Mouse (Mus musculus): ENCODE results near the gene St8sia1. TPM values are rescaled to one million over a fixed set of nuclear protein-coding genes. Genes with fewer than 3 reads are reported as not detected.

The St8sia1 gene
- total RNA-seq, 2 experiments from 2014 or later = 28.4 to 28.6 TPM

DNA sequence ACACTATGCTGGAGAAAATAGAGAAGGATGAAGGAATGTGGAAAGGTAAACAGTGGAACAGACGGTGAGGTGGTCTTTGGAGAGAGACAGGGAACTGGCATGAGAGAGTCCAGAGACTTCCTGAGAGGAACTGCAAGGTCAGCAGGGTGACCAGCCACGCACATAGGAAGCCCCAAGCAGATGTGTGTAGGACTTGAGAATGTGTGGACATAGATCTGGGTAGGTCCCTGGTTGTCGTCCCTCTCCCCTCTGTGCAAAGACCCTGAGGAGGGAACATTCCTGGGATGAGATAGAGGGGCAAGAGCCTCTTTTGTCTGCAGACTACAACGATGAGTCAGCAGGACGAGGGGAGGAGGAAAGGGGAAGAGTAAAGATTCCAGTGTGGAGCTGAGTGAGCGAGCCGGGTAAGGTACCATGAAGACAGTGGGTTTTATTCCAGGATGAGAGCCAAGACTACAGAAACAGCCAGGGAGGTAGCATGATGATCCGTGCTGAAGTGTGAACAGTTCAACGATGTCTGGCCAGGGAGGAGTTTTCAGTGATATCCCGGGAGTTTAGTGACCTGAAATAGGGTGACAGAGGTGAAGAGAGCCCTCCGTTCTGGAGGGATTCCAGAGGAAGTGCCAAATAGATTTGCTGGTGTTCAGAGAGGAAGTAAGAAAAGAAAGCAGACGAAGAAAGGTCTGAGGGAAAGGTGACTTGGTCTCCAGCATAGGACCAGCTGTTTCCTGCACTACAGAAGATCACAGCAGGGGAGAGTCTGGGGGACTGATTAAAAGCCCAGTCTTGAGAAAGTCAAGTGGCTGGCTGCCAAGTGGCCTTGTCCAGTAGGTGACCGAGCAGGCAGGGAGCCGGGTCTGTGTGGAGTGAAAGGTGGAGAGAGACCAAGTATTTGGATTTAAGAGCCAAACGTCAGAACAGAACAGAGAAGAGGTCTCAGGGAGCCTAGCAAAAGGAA is 85.2 kb downstream of the St8sia1 start:
- intact Hi-C loops (cut with DNase I) = no loop called here
- peak in 1 of 2 experiments; percentile 12 for DNase-seq (ENCODE audit: low spot score in 2 of 2)

DNA sequence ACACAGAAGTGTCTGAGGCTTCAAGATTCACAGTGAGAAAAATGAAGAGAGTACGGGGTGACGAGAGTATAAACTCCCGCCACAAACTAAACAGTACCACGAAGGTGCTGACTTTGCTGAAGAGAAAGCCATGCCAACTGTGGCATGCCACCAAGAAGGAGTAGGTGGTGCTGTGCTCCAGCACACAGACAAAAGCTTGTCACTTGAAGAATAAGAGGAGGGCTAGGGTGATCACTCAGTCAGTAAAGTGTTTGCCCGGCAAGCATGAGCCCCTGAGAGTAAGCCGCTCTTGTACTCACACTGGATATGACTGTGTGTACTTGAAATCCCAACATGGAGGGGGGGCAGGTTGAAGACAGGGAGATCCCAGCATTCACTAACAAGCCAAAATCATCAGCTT is 87.0 kb downstream of the St8sia1 start:
- intact Hi-C loops (cut with DNase I) = no loop called here
- no peak for DNase-seq (ENCODE audit: low spot score in 2 of 2)

DNA sequence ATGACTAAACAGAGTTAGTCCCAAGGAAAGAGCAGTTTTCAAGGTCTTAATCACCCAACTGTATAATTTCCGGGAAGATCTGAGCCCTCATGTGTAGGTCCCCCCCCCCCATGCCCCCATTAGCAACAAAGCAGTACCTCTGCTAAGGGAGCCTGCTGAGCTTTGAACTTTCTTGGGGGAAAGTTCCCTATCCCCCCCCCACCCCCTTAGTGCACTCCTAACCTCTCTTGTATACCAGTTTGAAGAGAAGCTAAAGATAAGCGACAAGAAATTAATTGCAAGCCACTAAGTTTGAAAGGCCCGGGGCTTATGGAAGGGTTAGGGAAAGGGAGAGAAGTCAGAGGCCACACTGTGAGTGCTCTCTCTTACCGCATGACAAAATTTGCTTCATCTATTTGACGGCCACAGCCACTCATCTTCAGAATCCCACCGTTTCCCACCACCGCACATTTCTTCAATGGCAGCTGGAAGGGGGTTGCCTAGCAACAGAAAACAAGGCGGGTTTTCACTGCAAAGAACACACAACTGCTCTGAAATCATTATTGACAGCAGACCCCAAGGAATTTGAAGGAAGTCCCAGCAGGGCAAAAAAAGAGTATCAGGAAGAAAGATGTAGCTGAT is 87.9 kb downstream of the St8sia1 start:
- intact Hi-C loops (cut with DNase I) = no loop called here
- DNase-seq (ENCODE audit: low spot score in 2 of 2) = no peak

DNA sequence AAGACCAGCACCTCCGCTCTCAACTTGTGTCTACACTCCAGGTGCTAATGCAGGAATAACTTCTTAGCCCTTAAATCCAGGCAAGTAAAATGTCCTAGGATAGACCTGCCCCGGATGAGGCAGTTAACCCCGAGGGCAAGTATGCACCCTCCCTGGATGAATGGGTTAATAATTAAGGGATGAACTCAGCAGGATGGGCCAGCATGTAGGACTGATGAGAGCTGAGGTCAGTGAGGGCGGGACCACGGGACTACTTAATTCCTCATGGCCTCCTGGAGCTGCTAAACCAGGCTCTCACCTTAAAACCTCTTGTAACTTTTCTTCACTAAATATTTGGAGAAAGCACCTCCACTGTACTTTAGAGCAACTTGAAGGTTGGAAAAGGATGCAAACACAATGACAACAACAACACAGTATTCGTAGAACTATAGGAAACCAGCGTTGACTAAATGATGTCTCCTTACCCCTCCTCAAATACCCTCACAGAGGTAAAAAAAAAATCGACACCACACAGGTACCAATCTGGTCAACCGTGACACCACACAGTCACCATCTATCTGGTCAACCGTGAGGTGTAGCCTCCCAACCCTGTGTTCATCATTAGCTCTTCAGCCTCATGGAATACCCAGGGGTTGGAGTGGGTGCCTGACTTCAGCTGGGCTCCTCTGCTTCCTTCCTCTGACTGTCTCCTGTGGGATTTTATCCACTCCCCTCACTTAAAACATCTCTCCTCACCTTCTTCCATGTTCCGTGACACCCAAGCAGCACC is 90.3 kb downstream of the St8sia1 start:
- DNase-seq (ENCODE audit: low spot score in 2 of 2) = no peak
- intact Hi-C loops (cut with DNase I) = no loop called here

DNA sequence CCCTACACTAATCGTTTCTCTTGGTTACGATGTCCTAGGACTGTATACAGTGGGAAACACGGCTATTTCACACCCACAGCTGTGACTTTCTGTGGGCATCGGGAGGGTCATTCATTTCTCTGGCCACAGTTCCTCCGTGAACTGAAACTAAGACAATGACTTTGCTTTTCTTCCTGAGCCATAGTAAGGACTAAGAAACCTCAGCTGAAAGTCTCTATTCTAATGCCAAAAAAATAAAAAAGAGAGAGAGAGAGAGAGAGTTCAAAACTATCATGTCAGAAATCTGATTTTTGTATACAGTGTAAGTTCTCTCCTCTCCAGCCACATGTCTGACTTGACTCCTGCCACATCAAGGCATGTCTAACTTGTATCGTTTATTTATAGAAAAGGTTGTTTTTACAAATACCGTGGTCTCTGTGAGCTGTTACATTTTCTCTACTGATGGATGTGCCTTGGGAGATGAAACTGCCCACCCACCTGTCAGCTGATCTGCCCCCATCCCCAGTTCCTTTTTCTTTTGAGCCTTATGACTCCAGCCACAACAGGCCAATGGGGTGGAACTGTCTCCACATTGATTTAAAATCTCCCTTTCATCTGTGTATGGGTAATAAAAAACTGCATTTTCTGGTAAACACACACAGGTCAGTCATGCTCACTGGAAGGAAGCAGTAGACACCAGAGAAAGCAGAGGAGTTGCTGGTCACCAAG is 94.4 kb downstream of the St8sia1 start:
- no peak for DNase-seq (ENCODE audit: low spot score in 2 of 2)
- intact Hi-C loops (cut with DNase I) = loop anchor here (5.0 kb wide), 1 partner anchor 87 kb away; no protein-coding TSS in a partner anchor

DNA sequence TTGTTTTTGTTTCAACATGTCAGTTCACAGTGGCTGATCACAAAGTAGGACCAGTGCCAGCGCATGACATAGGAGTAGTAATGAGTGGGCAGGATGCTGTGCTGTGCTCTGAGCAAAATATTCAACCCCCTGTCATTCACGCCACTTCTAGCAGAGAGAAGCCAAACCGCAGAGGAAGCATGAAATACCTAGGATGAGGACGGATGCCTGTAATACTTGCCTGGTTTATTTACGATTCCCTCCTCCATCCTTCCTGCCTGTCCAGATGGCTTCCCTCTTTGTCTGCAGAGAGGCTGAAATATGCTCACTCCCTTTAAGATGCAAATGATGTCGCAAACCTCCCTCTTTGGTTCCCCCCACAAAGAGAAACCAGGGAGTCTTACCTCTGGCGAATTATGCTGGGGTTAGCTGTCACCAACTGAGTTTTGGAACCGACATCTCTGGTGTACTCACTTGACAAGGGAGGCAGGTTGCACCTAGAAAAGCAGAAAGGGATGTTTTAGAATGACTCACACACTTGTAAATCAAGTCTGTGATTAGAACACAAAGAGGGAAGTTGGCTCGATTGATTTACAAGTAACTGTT is 96.7 kb downstream of the St8sia1 start:
- intact Hi-C loops (cut with DNase I) = loop anchor here (2.0 to 5.0 kb wide), 2 partner anchors 17 to 90 kb away; no protein-coding TSS in a partner anchor
- DNase-seq (ENCODE audit: low spot score in 2 of 2) = peak; percentile 26 to 38

DNA sequence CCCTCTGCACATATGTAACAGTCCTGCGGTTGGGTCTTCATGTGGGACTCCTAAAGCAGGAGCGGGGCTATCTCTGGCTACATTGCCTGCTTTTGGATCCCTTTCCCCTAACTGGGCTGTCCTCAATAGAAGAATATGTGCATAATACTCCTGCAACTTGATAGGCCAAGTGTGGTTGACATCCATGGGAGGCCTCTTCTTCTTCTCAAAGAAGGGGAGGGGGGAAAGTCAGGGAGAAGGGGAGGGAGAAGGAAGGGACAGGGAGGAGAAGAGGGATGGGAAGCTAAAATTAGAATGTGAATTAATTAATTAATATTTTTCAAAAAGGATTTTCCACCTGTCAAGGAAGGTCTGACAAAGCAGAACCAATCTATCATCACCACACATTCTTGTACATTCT is 97.2 kb downstream of the St8sia1 start:
- intact Hi-C loops (cut with DNase I) = loop anchor here (2.0 to 5.0 kb wide), 2 partner anchors 16 to 90 kb away; no protein-coding TSS in a partner anchor
- DNase-seq (ENCODE audit: low spot score in 2 of 2) = no peak

DNA sequence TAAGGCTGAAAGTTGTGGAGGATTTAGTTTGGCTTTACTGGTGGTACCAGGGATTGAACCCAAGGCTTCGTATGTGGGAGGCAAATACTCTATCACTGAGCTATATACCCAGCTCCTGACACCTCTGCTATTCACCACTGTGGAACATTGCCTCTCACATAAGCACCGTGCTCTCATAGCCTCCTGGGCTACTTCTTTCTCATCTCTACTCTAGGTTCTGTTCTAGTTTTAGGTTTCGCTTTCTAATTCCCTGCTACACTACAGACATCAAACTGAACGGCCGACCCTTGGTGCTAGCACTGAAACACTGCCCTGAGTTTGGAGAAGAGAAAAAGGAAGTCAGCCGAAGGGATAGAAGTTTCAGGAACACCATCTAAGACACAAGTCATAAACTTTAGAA is 99.1 kb downstream of the St8sia1 start:
- no peak for DNase-seq (ENCODE audit: low spot score in 2 of 2)
- intact Hi-C loops (cut with DNase I) = loop anchor here (5.0 kb wide), 1 partner anchor 92 kb away; no protein-coding TSS in a partner anchor

DNA sequence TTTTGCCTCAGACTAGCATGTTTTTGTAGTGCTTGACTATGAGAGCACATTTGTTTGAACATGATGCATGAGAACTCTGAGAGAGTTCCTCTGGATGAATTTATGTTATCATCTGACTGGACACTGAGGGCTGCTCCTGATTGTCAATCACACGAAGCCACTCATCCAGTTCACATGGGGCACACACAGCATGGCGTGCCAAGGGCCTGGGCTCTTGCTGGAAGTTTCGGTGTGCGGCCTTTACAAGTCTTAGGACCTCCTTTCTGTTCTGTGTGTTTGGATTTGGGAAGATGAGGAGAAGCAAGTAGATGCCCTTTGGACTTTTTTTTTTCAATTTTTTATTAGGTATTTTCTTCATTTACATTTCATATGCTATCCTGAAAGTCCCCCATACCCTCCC is 100.4 kb downstream of the St8sia1 start:
- intact Hi-C loops (cut with DNase I) = no loop called here
- DNase-seq (ENCODE audit: low spot score in 2 of 2) = no peak

DNA sequence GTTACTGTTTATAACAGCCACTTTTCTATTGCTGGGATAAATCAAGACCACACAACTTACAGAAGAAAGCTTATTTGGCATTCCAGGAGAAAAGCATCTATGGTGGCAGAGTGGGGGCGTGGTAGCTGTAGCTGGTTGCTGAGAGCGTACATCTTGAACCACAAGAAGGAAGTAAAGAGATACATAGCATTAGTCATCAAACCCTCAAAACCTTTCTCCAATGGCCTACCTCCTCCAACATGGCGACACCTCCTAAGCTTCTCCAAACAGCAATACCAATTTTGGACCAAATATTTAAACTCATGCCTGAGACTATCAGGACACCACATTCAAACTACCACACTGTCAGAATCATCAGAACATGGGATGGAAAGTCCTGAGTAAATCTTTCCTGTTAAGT is 102.0 kb downstream of the St8sia1 start:
- intact Hi-C loops (cut with DNase I) = no loop called here
- DNase-seq (ENCODE audit: low spot score in 2 of 2) = no peak

DNA sequence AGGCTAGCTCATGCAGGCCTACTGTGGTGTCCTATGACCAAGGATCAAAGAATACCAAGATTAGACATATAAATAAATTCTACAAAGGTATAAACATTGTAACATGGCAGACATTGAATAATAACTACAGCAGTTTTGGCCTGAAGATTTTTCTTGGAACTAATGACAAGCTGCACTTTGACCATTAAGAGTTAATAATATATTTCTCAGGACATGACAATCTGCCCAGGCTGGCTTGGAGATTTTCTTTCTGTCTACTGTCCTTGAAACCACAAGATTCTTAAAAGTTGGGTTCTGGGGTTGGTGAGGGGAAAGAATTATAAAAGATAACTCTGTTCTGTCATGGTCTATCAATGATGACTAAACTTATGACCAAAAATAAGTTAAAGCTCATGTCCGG is 103.9 kb downstream of the St8sia1 start:
- intact Hi-C loops (cut with DNase I) = no loop called here
- DNase-seq (ENCODE audit: low spot score in 2 of 2) = no peak

DNA sequence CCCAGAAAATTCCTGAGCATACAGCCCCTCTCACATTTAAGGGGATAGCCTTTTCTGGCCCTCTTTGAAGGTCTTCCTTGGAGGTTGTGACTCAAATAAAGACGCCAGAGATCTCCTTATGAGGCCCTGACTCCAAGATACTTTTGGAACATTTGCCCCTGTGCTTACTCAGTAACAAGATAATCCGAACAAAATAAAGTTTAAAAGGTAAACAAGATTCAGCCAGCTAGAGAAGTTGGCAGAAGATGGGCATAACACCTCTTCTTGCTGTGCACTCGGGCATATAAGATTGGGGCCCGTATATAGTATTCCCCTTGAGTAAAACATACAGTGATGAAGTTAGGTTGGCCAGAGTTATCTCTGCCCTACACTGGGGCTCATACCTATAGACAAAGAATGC is 104.3 kb downstream of the St8sia1 start:
- no peak for DNase-seq (ENCODE audit: low spot score in 2 of 2)
- intact Hi-C loops (cut with DNase I) = no loop called here

DNA sequence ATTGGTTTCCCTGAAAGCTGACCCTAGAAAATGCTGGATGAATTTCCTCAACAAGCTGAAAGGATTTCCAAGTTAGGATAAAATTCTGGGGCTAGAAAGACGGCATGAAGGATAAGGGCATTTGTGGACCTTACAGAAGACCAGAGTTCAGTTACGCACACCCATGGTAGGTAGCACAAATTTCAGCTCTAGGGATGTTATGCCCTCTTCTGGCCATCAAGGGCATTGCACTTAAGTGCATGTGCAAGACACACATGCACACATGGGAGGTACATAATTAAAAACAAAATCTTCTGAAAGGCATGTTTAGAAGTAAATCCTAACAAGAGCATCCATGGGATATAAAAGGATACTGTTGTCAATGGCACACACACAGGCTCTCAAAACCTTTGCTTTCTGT is 105.3 kb downstream of the St8sia1 start:
- DNase-seq (ENCODE audit: low spot score in 2 of 2) = no peak
- intact Hi-C loops (cut with DNase I) = no loop called here

DNA sequence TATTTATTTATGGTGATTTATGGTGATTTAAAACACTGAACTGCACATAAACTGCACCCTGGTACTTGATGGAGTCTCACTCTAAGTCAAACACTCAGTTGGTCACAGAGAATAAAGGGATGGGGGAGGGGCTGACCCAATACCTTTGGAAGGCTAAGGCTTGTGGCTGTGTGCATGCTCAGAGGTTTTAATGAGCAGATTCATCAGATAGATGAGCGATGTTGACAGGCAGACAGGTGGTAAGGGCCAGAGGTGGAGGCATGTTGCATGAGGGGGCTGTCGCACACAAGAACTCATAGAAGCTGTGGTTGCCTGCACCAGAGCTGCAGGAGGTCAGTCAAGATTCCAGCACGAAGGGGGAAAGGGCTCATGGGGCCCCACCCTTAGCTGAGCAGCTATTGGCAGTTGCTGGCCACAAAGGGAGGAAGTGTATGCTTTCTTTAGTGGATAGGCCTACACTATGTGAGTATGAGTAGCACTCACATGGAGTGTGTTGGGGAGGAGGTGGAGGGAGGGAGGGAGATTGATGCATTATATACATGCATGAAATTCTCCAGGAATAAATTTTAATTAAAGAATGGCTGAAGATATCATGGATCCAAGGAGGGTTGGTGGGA is 107.9 kb downstream of the St8sia1 start:
- intact Hi-C loops (cut with DNase I) = no loop called here
- DNase-seq (ENCODE audit: low spot score in 2 of 2) = no peak

DNA sequence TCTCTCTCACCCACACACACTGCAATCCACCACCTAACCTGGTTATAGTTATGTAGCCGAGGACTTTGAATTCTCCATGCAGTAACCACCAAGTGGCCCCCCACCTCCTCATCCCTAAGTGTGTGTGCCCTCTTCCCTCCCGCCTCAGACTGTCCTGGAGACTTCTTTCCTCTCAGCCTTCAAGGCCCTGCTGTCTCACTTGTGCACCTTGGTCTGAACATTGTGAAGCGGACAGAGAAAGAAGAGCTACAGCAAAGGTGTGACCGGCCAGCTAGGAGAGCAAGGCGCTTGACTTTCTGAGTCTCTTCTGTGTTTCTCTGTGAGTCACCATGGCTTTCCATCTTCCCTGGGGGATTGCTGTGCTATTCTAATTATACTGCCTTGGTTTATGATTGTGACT is 108.5 kb downstream of the St8sia1 start:
- intact Hi-C loops (cut with DNase I) = no loop called here
- DNase-seq (ENCODE audit: low spot score in 2 of 2) = no peak

DNA sequence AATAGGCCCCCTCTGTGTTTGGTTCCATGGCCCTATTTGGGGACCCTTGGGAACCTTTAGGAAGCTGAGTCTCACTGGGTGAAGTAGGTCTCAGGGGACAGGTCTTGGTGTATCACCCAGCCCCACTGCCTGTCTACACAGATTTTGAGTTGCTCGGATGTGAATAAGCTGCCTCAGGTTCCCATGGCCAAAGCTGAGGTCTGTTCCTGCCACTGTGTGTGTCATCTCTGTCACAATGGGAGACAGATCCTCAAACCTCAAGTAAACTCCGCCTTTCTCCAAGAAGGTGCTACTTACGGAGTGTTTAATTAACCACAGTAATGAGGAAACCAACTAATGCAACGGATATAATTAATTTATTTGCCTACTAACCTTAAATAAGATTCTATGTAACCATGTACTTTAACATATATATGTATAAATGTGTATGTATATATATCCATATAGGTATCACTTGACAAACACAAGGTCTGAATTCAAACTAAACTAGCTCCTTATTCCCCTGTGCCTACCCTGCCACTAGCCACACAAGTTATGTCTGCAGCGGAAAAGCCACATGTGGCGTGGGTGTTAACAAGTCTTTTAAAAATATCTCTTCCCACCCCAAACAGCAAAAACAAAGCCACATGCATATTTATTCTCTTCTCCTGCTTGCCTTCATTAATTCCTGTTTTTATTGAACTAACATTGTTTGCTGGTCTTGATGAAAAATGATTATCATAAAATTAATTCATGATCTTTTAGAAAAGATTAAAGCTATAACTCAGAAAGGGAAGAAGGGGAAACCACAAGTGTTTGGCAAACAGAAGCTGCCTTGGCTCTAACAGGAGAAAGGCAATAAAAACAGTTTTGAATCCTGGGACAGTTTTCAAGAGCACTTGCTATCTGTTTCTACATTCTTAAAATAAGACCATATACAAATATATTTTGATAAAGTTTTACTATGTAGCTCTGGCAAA is 111.6 kb downstream of the St8sia1 start:
- intact Hi-C loops (cut with DNase I) = no loop called here
- DNase-seq (ENCODE audit: low spot score in 2 of 2) = no peak

DNA sequence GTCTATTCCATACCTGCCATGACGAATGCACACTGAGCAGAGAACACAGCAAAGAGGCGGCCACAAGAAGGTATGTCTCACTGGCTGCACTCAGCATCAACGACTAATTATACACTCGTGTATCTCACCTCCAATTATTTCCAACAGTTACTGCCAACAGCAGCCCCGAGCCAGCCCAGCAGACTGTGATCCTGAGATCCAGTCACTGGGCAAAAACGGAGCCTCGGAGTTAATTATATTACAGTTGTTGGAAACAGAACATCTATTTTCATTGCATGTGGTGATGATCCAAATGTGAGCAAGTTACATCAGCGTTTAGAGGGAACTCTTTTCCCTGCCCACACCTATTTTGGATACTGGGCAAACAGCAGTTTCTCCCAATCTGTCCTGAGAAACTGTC is 113.8 kb downstream of the St8sia1 start:
- DNase-seq (ENCODE audit: low spot score in 2 of 2) = peak; percentile 22 to 36
- intact Hi-C loops (cut with DNase I) = loop anchor here (2.0 kb wide), 1 partner anchor 16 kb away; no protein-coding TSS in a partner anchor

DNA sequence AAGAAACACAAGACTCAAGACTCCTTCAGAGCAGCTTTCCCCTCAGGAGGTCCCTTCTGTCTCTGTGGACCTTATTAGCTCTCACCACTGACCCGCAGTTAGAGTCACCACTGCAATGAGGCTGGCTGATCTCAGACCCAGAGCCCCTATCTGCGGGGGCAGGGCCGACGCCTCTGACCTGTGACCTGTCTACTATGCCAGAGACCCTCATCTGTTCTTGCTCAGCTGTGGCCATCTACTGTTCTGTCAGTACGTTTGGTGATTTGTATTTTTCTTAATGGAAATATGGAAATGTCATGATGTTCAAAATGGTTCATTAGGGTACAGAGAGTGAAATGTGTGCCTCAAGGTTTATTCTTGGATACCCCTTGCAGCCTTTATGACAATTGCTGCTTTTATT is 114.9 kb downstream of the St8sia1 start:
- intact Hi-C loops (cut with DNase I) = no loop called here
- no peak for DNase-seq (ENCODE audit: low spot score in 2 of 2)
